Mouse (Mus musculus): Measurements from ENCODE around the gene Slc27a3. TPM values are rescaled to one million over a fixed set of nuclear protein-coding genes. Genes with fewer than 3 reads are reported as not detected.

Gene Slc27a3
- polyA plus RNA-seq, 1 experiment from 2014 or later = 1.5 TPM

GRCm38 (mm10) chr3:90372817-90373216 lies 16.9 kb downstream of the Slc27a3 start:
- Histone ChIP-seq H3K4me1 (ENCODE audit: control insufficient read depth, low read depth, low read length) (peaks cover 2% of the 10 kb centered on the region; the same call in 1 of the 2 replicates), H3K27ac (ENCODE audit: low read length) (no peak overlapping the region), H3K9me3 (replicated peaks; ENCODE audit: control insufficient read depth, low read length) (no peaks in the 10 kb centered on the region), H3K27me3 (ENCODE audit: control insufficient read depth, insufficient read depth, low read depth, low read length) (no peaks in the 10 kb centered on the region), H3K4me3 (ENCODE audit: low read depth, low read length) (no peak overlapping the region), H3K4me2 (ENCODE audit: low read depth, low read length) (no peak overlapping the region), H3K9ac (ENCODE audit: low read depth, low read length) (no peak overlapping the region), H3K36me3 (ENCODE audit: control insufficient read depth, insufficient read depth) (no peaks in the 10 kb centered on the region)
- WGBS (ENCODE audit: insufficient replicate concordance) = 54% methylated on average over 5 of the region's 5 CpGs
- ATAC-seq (ENCODE audit: low read depth) = no peak

GRCm38 (mm10) chr3:90371857-90372256 lies 17.9 kb downstream of the Slc27a3 start:
- Histone ChIP-seq H3K27me3 (ENCODE audit: control insufficient read depth, insufficient read depth, low read depth, low read length) (no peaks in the 10 kb centered on the region), H3K9me3 (replicated peaks; ENCODE audit: control insufficient read depth, low read length) (no peaks in the 10 kb centered on the region), H3K4me2 (ENCODE audit: low read depth, low read length) (no peak overlapping the region), H3K27ac (ENCODE audit: low read length) (no peak overlapping the region), H3K36me3 (ENCODE audit: control insufficient read depth, insufficient read depth) (no peaks in the 10 kb centered on the region), H3K4me1 (ENCODE audit: control insufficient read depth, low read depth, low read length) (peaks cover 2% of the 10 kb centered on the region; the same call in 1 of the 2 replicates), H3K4me3 (ENCODE audit: low read depth, low read length) (no peak overlapping the region), H3K9ac (ENCODE audit: low read depth, low read length) (no peak overlapping the region)
- WGBS (ENCODE audit: insufficient replicate concordance) = 58% methylated on average over 7 of the region's 7 CpGs
- no peak for ATAC-seq (ENCODE audit: low read depth)

- Histone ChIP-seq H3K4me1 (ENCODE audit: control insufficient read depth, low read depth, low read length) (no peaks in the 10 kb centered on the region; the same call in 1 of the 2 replicates), H3K9me3 (replicated peaks; ENCODE audit: control insufficient read depth, low read length) (no peaks in the 10 kb centered on the region), H3K27me3 (ENCODE audit: control insufficient read depth, insufficient read depth, low read depth, low read length) (no peaks in the 10 kb centered on the region), H3K4me3 (ENCODE audit: low read depth, low read length) (no peak overlapping the region), H3K36me3 (ENCODE audit: control insufficient read depth, insufficient read depth) (no peaks in the 10 kb centered on the region), H3K4me2 (ENCODE audit: low read depth, low read length) (no peak overlapping the region), H3K27ac (ENCODE audit: low read length) (no peak overlapping the region), H3K9ac (ENCODE audit: low read depth, low read length) (no peak overlapping the region)
- WGBS (ENCODE audit: insufficient replicate concordance) = 35% methylated on average over 2 of the region's 2 CpGs
- no peak for ATAC-seq (ENCODE audit: low read depth)
Observed at GRCm38 (mm10) chr3:90369041-90369440, 20.7 kb downstream of the Slc27a3 start.

GRCm38 (mm10) chr3:90367001-90367632 lies 22.6 kb downstream of the Slc27a3 start:
- Histone ChIP-seq H3K9me3 (replicated peaks; ENCODE audit: control insufficient read depth, low read length) (no peaks in the 10 kb centered on the region), H3K36me3 (ENCODE audit: control insufficient read depth, insufficient read depth) (no peaks in the 10 kb centered on the region; the same call in 1 of the 2 replicates), H3K4me2 (ENCODE audit: low read depth, low read length) (no peak overlapping the region), H3K4me3 (ENCODE audit: low read depth, low read length) (no peak overlapping the region), H3K9ac (ENCODE audit: low read depth, low read length) (no peak overlapping the region), H3K27me3 (ENCODE audit: control insufficient read depth, insufficient read depth, low read depth, low read length) (no peaks in the 10 kb centered on the region), H3K27ac (ENCODE audit: low read length) (no peak overlapping the region), H3K4me1 (ENCODE audit: control insufficient read depth, low read depth, low read length) (peaks cover 4% of the 10 kb centered on the region)
- ATAC-seq (ENCODE audit: low read depth) = 0 out of 2 replicates have a peak, but pooled peaks have one; percentile 21
- WGBS (ENCODE audit: insufficient replicate concordance) = 62% methylated on average over 5 of the region's 5 CpGs

GRCm38 (mm10) chr3:90362346-90362745 lies 27.4 kb downstream of the Slc27a3 start:
- Histone ChIP-seq H3K4me3 (ENCODE audit: low read depth, low read length) (no peak overlapping the region), H3K4me2 (ENCODE audit: low read depth, low read length) (no peak overlapping the region), H3K9ac (ENCODE audit: low read depth, low read length) (no peak overlapping the region), H3K36me3 (ENCODE audit: control insufficient read depth, insufficient read depth) (peaks cover 7% of the 10 kb centered on the region), H3K9me3 (replicated peaks; ENCODE audit: control insufficient read depth, low read length) (no peaks in the 10 kb centered on the region), H3K27me3 (ENCODE audit: control insufficient read depth, insufficient read depth, low read depth, low read length) (no peaks in the 10 kb centered on the region), H3K4me1 (ENCODE audit: control insufficient read depth, low read depth, low read length) (peaks cover 4% of the 10 kb centered on the region), H3K27ac (ENCODE audit: low read length) (no peak overlapping the region)
- ATAC-seq (ENCODE audit: low read depth) = no peak
- WGBS (ENCODE audit: insufficient replicate concordance) = 61% methylated on average over 2 of the region's 2 CpGs

- Histone ChIP-seq H3K27me3 (ENCODE audit: control insufficient read depth, insufficient read depth, low read depth, low read length) (no peaks in the 10 kb centered on the region), H3K4me2 (ENCODE audit: low read depth, low read length) (no peak overlapping the region), H3K4me3 (ENCODE audit: low read depth, low read length) (no peak overlapping the region), H3K27ac (ENCODE audit: low read length) (no peak overlapping the region), H3K4me1 (ENCODE audit: control insufficient read depth, low read depth, low read length) (peaks cover 4% of the 10 kb centered on the region), H3K36me3 (ENCODE audit: control insufficient read depth, insufficient read depth) (peaks cover 11% of the 10 kb centered on the region), H3K9me3 (replicated peaks; ENCODE audit: control insufficient read depth, low read length) (no peaks in the 10 kb centered on the region), H3K9ac (ENCODE audit: low read depth, low read length) (no peak overlapping the region)
- 60% methylated on average over 4 of the region's 4 CpGs for WGBS (ENCODE audit: insufficient replicate concordance)
- no peak for ATAC-seq (ENCODE audit: low read depth)
Observed at GRCm38 (mm10) chr3:90361476-90361875, 28.3 kb downstream of the Slc27a3 start.

- WGBS (ENCODE audit: insufficient replicate concordance) = 56% methylated on average over 1 of the region's 1 CpGs
- Histone ChIP-seq H3K9ac (ENCODE audit: low read depth, low read length) (no peak overlapping the region), H3K27me3 (ENCODE audit: control insufficient read depth, insufficient read depth, low read depth, low read length) (no peaks in the 10 kb centered on the region), H3K9me3 (replicated peaks; ENCODE audit: control insufficient read depth, low read length) (no peaks in the 10 kb centered on the region), H3K36me3 (ENCODE audit: control insufficient read depth, insufficient read depth) (peaks cover 26% of the 10 kb centered on the region), H3K4me3 (ENCODE audit: low read depth, low read length) (no peak overlapping the region), H3K4me1 (ENCODE audit: control insufficient read depth, low read depth, low read length) (peaks cover 4% of the 10 kb centered on the region), H3K4me2 (ENCODE audit: low read depth, low read length) (no peak overlapping the region), H3K27ac (ENCODE audit: low read length) (no peak overlapping the region)
- ATAC-seq (ENCODE audit: low read depth) = no peak
Observed at GRCm38 (mm10) chr3:90359230-90359629, 30.5 kb downstream of the Slc27a3 start.

GRCm38 (mm10) chr3:90357959-90358358 lies 31.8 kb downstream of the Slc27a3 start:
- no peaks in the 10 kb centered on the region for H3K4me1 ChIP-seq (ENCODE audit: control insufficient read depth, low read depth, low read length)
- no peak overlapping the region for H3K9ac ChIP-seq (ENCODE audit: low read depth, low read length)
- H3K4me3 ChIP-seq (ENCODE audit: low read depth, low read length) = no peak overlapping the region
- 86% methylated on average over 7 of the region's 7 CpGs for WGBS (ENCODE audit: insufficient replicate concordance)
- no peak overlapping the region for H3K4me2 ChIP-seq (ENCODE audit: low read depth, low read length)
- H3K27ac ChIP-seq (ENCODE audit: low read length) = no peak overlapping the region
- H3K9me3 ChIP-seq (replicated peaks; ENCODE audit: control insufficient read depth, low read length) = no peaks in the 10 kb centered on the region
- no peak for ATAC-seq (ENCODE audit: low read depth)
- no peaks in the 10 kb centered on the region for H3K27me3 ChIP-seq (ENCODE audit: control insufficient read depth, insufficient read depth, low read depth, low read length)
- H3K36me3 ChIP-seq (ENCODE audit: control insufficient read depth, insufficient read depth) = peaks cover 36% of the 10 kb centered on the region

GRCm38 (mm10) chr3:90347847-90348246 lies 41.9 kb downstream of the Slc27a3 start:
- peaks cover 42% of the 10 kb centered on the region for H3K36me3 ChIP-seq (ENCODE audit: control insufficient read depth, insufficient read depth)
- 92% methylated on average over 4 of the region's 4 CpGs for WGBS (ENCODE audit: insufficient replicate concordance)
- no peak overlapping the region for H3K4me3 ChIP-seq (ENCODE audit: low read depth, low read length)

More at GRCm38 (mm10) chr3:90347847-90348246, 41.9 kb downstream of the Slc27a3 start:
- no peak overlapping the region for H3K9ac ChIP-seq (ENCODE audit: low read depth, low read length)
- H3K4me1 ChIP-seq (ENCODE audit: control insufficient read depth, low read depth, low read length) = no peaks in the 10 kb centered on the region
- no peaks in the 10 kb centered on the region for H3K27me3 ChIP-seq (ENCODE audit: control insufficient read depth, insufficient read depth, low read depth, low read length)
- H3K27ac ChIP-seq (ENCODE audit: low read length) = no peak overlapping the region
- no peak for ATAC-seq (ENCODE audit: low read depth)
- no peaks in the 10 kb centered on the region for H3K9me3 ChIP-seq (replicated peaks; ENCODE audit: control insufficient read depth, low read length)
- no peak overlapping the region for H3K4me2 ChIP-seq (ENCODE audit: low read depth, low read length)

All from liver, embryonic 16.5 days (tissue).